Mouse (Mus musculus): ENCODE measurements around the gene Zfp292.
"Not testable (repeated sequence)": the region's sequence is repeated elsewhere in the genome, so short reads cannot be mapped to it uniquely, and the experiment has no call there.

Gene Zfp292

DNA sequence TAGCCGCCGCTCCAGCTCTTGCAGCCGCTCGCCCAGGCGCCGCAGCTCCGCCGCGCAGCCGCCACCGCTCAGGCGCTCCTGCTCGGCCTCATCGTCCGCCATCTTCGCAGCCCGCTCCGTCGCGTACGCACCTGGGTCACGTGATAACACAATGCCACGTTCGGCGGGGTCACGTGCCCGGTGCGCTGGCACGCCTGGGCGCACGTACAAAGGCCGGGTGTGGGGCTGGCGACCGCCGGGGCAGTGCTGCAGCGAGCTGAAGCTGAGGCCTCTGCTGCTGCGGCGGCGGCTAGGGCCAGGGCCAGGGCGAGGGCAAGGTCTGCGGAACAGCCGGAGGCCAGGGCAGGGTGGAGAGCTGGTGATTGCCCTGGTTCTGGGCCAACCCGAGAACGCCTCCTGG is at the start of gene Zfp292:
TSS of gene Zfp292 (minus strand) at position 143 of the 400 bp plus-strand sequence.
- DNase-seq (ENCODE audit: low read depth, low spot score), result peak; percentile 94

- not testable (repeated sequence) for DNase-seq (ENCODE audit: low read depth, low spot score)
Measured at GRCm38 (mm10) chr4:34928386-34928785, 45.6 kb upstream of the Zfp292 start.

DNA sequence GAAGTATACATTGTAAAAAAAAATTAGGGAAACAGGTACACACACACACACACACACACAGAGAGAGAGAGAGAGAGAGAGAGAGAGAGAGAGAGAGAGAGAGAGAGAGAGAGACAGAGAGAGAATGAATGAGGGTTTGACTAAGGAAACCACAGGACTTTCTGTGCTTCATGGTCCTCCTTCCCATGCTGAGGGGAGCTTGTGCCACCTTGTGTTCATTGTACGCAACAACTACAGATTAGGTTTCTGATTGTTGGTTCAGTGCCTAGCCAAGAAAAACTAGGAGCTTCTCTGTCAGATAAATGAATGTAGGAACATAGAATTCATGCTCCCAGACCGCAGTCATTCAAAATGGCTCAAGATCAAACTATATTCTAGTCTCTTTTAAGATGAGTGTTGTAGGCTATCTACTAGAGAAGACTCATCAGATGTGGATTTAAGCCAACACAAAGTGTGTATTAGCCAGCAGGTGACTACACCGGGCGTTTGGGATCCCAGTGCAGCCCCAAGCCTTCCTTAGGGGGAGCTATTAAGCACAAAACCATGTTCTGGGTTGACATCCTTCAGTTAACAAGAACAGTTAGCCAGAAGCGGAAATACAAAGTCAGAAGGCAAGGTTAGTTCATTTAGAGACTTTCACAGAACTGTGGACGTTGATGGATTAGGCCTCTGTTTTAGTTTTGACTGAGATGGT is 39.6 kb upstream of the Zfp292 start:
- DNase-seq (ENCODE audit: low read depth, low spot score), result peak; percentile 65

DNA sequence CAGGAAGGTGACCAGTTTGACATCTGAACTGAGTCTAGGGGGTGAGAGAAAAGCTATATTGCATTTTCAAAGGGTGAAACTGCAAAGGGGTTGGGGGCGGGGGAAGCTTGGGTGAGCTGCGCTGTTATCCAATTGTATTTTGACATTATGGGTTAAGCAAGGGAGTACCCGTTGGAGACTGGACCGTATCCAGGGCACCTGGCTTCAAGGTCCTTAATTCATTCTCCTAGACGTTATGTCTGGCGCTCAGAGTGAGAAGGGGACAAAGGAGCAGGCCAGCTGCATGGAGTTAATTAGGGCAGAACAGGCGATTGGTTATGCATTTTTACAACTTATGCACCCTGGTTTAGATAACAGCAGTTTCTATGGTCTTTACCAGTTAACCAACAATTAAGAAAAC is 34.6 kb upstream of the Zfp292 start:
- DNase-seq (ENCODE audit: low read depth, low spot score), result no peak

GRCm38 (mm10) chr4:34912171-34912570 is 29.4 kb upstream of the Zfp292 start:
- DNase-seq (ENCODE audit: low read depth, low spot score), result no peak

- DNase-seq (ENCODE audit: low read depth, low spot score), result no peak
Measured at GRCm38 (mm10) chr4:34911401-34911800, 28.6 kb upstream of the Zfp292 start.

- DNase-seq (ENCODE audit: low read depth, low spot score), result no peak
Measured at GRCm38 (mm10) chr4:34908127-34908526, 25.4 kb upstream of the Zfp292 start.

- DNase-seq (ENCODE audit: low read depth, low spot score), result no peak
Measured at GRCm38 (mm10) chr4:34907026-34907425, 24.3 kb upstream of the Zfp292 start.

DNA sequence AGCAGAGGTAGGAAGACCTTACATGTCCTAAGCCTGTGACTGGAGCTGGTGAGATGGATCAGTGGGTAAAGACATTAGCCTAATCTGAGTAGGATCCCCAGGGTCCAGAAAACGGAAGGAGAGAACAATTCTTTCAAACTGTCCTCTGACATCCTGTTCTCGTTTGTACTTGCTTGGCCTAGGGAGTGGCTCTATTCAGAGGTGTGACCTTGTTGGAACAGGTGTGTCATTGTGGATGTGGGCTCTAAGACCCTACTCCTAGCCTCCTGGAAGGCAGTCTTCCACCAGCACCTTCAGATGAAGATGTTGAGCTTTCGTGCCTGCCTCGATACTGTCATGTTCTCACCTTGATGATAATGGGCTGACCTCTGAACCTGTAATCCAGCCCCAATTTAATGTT is 23.4 kb upstream of the Zfp292 start:
- no peak for DNase-seq (ENCODE audit: low read depth, low spot score)

- peak; percentile 69 for DNase-seq (ENCODE audit: low read depth, low spot score)
Measured at GRCm38 (mm10) chr4:34905396-34905795, 22.6 kb upstream of the Zfp292 start.

- DNase-seq (ENCODE audit: low read depth, low spot score), result not testable (repeated sequence)
Measured at GRCm38 (mm10) chr4:34901582-34901981, 18.8 kb upstream of the Zfp292 start.

DNA sequence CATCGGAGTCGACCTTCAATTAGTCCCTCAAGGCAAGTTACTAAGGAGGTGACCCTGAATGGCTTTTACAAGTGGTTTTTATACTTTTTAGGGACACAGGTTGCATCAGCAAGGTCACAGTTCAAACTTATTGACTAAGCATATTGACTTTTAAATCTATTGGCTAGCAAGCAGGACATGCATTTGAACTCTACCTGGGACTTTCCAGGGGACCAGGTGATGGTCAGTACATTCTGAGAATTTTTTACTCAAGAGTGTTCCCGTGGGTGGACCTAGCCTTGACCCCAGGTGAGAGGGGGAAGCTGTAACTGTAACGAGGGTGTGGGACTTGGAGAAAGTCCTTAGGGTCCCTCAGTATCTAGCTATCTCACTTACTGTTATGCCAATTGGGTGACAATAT is 18.4 kb upstream of the Zfp292 start:
- no peak for DNase-seq (ENCODE audit: low read depth, low spot score)

DNA sequence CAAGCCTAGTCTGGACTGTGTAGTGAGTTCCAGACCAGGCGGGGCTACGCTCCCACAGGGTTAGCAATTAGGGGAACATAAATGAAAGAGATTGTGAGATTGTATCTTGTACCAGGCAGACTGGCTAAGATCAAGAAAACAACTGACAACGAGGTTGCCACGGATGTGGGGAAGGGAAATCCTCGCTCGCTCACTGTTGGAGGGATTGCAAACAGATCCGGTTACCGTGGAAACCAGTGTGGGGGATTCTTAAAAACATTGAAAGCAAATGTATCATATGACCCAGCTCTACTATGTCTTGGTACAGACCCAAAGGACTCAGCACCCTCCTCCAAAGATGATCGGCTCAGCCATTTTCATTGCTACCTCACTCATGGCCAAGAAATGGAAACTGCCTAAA is 17.4 kb upstream of the Zfp292 start:
- no peak for DNase-seq (ENCODE audit: low read depth, low spot score)

DNA sequence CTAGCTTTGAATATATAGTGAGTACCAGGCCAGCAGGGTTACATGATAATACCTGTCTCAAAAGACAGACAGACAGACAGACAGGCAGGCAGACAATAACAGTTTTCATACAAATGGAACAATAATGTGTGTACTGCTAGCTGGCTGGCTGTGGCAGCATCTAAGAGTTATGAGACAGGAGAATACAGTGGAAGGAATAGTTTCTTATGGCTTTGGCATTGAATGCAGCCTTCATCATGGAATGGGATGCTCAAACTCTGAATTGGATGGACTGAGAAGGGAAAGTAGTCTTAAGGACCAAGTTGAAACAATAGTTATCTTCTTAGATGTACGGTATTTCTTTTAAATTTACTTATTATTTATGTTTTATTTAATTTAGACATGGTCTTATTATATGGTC is 16.6 kb upstream of the Zfp292 start:
- DNase-seq (ENCODE audit: low read depth, low spot score), result no peak

DNA sequence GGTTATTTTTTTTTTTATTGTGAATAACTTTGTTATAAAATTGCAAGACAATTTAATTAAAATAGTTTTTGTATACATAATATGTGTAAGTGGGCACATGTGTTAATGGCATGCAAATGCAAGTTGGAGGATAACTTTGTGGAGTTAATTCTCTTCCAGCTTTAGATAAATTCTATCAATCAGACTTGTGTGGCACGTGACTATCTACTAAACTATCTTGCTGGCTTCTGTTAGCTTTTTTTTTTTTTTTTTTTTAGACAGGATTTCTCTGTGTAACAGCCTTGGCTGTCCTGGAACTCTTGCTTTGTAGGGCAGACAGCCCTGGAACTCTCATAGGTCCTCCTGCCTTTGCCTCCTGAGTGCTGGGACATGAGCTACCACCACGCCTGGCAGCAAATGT is 15.7 kb upstream of the Zfp292 start:
- no peak for DNase-seq (ENCODE audit: low read depth, low spot score)

DNA sequence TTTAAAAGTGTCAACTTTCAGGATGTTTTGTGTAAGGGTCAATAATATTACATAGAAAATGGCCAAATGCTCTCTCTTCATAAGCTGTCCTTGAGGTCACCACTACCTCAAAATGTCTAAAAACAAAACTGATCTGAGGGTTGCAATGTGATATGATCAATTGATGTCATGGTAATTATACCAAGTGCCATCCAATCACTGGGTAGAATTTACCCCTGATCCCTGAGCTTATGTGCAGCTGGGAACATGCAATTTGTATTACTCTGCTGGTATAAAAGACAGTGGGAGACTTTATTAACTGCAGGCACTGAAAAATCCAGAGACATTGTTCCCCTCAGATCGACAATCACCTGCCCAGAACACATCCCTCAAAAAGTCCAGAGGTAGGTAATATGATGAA is 10.7 kb upstream of the Zfp292 start, which contains the start of gene Cga:
TSS of gene Cga (plus strand) at position 301 of the 400 bp plus-strand sequence.
- no peak for DNase-seq (ENCODE audit: low read depth, low spot score)

- DNase-seq (ENCODE audit: low read depth, low spot score), result no peak
Measured at GRCm38 (mm10) chr4:34889812-34890185, 7.0 kb upstream of the Zfp292 start.

- DNase-seq (ENCODE audit: low read depth, low spot score), result no peak
Measured at GRCm38 (mm10) chr4:34889101-34889811, 6.5 kb upstream of the Zfp292 start.

- no peak for DNase-seq (ENCODE audit: low read depth, low spot score)
Measured at GRCm38 (mm10) chr4:34887295-34887694, 4.5 kb upstream of the Zfp292 start.

GRCm38 (mm10) chr4:34886490-34887111 is 3.8 kb upstream of the Zfp292 start:
- peak; percentile 92 for DNase-seq (ENCODE audit: low read depth, low spot score)

- no peak for DNase-seq (ENCODE audit: low read depth, low spot score)
Measured at GRCm38 (mm10) chr4:34885631-34886351, 3.0 kb upstream of the Zfp292 start.

Data from A20 (cell line).